Mouse (Mus musculus): Measurements from ENCODE around the gene Oxsr1. TPM values are rescaled to one million over a fixed set of nuclear protein-coding genes. Genes with fewer than 3 reads are reported as not detected.
"Not testable (repeated sequence)": the region's sequence is repeated elsewhere in the genome, so short reads cannot be mapped to it uniquely, and the experiment has no call there.

Oxsr1 gene
- polyA plus RNA-seq, 1 experiment = 53.8 TPM

DNA sequence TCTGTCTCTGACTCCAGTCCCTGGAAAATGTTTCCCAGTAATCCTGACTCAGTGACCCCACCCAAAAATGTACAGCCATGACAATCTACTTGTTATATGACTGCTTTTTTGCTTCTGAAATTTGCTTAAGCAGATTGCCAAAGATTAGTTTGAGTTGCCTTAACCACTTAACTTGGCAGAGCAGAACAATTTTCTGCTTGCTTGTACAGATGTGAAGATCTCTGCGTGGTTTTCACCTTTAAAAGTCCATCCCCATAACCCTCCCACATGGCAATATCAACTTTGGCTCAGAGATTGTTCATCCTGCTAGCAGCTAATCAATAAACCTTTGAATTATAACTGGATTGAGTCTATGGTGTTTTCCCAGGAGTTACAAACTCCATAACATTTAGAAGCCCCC is 13.2 kb downstream of the Oxsr1 start:
- TF ChIP-seq CTCF (IDR thresholded peaks at IDR 0.05; ENCODE audit: borderline replicate concordance, extremely low read depth, insufficient read depth, insufficient read length) (no peak), POLR2A (IDR thresholded peaks at IDR 0.05; ENCODE audit: borderline replicate concordance, extremely low read depth, insufficient read depth, insufficient read length, poor library complexity, severe bottlenecking) (no peak)
- DNase-seq (ENCODE audit: low read depth) = no peak

DNA sequence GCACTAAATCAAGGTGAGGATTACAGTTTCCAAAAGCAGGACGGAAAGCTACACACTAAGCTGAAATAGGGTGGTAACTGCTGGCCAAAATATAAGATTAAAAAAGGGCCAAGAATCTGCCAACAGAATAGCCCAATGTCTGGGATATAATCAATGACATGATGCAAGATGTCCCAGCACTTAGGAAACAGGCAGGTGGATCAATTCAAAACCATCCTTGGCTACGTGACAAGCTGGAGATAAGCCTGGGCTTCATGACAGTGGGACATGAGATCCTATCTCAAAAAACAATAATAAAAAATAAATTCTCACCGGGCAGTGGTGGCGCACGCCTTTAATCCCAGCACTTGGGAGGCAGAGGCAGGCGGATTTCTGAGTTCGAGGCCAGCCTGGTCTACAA is 16.4 kb downstream of the Oxsr1 start:
- DNase-seq (ENCODE audit: low read depth) = no peak
- no peak for TF ChIP-seq POLR2A (IDR thresholded peaks at IDR 0.05; ENCODE audit: borderline replicate concordance, extremely low read depth, insufficient read depth, insufficient read length, poor library complexity, severe bottlenecking)
- TF ChIP-seq CTCF (IDR thresholded peaks at IDR 0.05; ENCODE audit: borderline replicate concordance, extremely low read depth, insufficient read depth, insufficient read length) = no peak

DNA sequence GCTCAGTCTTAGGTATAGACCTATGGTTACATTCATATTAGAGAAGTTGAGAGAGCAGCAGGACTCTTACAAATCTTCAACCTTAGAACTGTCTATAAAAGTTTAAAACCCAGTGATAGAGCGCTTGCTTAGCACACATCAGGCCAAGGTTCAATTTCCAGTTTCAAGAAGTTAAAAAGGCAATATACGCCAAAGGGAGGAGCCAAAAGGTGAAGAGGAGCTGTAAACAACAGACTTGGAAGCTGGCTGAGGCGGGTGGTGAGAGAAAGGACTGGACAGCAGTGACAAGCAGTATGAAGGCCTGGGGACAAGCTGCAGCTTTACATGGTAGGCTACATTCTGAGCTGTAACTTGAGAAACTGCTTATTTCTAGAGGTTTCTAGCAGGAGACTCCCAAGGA is 23.7 kb downstream of the Oxsr1 start:
- TF ChIP-seq POLR2A (IDR thresholded peaks at IDR 0.05; ENCODE audit: borderline replicate concordance, extremely low read depth, insufficient read depth, insufficient read length, poor library complexity, severe bottlenecking) = no peak
- no peak for TF ChIP-seq CTCF (IDR thresholded peaks at IDR 0.05; ENCODE audit: borderline replicate concordance, extremely low read depth, insufficient read depth, insufficient read length)
- no peak for DNase-seq (ENCODE audit: low read depth)

DNA sequence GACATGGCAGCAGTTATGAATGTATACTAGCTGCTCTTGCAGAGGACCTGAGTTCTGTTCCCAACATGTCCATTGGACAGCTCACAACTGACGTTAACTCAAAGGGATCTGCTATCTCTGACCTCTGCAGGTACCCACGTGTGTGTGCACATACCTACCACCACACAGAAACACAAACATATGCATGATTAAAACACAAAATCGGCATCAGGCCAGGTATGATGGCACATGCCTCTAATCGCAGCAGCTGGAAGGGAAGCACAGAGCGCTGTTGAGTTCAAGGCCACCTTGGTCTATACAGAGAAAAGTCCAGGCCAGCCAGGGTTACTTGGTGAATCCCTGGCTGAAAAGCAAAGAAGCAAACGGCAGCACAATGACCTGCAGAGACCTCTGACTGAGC is 24.5 kb downstream of the Oxsr1 start:
- no peak for TF ChIP-seq POLR2A (IDR thresholded peaks at IDR 0.05; ENCODE audit: borderline replicate concordance, extremely low read depth, insufficient read depth, insufficient read length, poor library complexity, severe bottlenecking)
- no peak for TF ChIP-seq CTCF (IDR thresholded peaks at IDR 0.05; ENCODE audit: borderline replicate concordance, extremely low read depth, insufficient read depth, insufficient read length)
- no peak for DNase-seq (ENCODE audit: low read depth)

DNA sequence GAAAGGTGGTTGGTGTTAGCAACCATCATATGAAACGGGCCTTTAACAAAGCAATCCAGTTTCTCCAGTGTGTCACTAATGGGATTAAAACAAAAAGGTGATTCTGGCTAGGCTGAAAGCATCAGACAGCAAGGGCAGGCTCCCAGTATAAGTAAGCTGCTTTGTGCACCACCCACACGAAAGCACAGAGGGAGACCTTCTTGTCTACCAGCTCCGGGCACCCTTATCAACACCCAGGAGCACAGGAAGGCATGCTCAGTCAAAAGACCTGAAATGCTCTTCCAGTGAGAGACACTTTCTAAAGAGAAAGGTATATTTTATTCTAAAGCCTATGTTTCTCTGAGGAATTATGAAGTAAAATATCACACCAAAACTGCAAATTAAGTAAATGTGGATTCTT is 31.4 kb downstream of the Oxsr1 start:
- TF ChIP-seq POLR2A (IDR thresholded peaks at IDR 0.05; ENCODE audit: borderline replicate concordance, extremely low read depth, insufficient read depth, insufficient read length, poor library complexity, severe bottlenecking) (no peak), CTCF (IDR thresholded peaks at IDR 0.05; ENCODE audit: borderline replicate concordance, extremely low read depth, insufficient read depth, insufficient read length) (no peak)
- DNase-seq (ENCODE audit: low read depth) = no peak

DNA sequence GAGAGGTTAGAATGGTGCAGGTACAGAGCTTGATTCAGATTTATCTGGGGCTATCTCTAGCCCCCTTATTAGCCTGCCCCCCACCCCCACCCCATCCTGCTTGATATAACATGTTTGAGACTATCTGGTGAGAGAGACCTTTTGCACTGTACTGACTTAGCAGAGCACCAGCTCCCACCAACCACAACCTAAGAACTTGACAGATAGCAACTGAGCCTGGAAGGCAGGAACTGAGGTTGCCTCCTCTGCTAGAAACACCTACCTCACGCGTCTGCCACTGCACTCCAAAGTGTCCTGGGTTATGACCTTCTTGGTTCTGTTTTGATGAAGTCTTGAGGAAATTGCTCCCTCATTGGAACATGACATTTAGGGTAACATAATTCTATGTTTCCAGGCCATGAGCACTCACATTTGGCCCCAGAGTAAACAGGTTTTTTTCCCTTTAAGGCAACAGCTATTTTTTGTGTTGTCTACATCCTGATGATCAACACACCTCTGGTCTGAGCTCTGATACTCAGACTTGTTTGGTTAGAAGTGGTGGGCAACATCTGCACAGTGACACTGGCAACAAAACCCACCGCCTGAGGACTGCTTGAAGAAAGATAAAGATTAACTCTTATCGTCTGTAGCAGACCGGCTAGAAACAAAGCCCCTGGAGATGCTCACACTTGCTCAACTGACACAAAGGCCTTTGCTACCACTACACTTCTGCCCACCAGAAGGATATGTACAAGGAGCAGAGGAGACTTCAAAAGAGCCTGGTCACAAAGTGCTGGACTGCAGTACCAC is 41.1 kb downstream of the Oxsr1 start:
- TF ChIP-seq CTCF (IDR thresholded peaks at IDR 0.05; ENCODE audit: borderline replicate concordance, extremely low read depth, insufficient read depth, insufficient read length) = no peak
- TF ChIP-seq POLR2A (IDR thresholded peaks at IDR 0.05; ENCODE audit: borderline replicate concordance, extremely low read depth, insufficient read depth, insufficient read length, poor library complexity, severe bottlenecking) = no peak
- no peak for DNase-seq (ENCODE audit: low read depth)

DNA sequence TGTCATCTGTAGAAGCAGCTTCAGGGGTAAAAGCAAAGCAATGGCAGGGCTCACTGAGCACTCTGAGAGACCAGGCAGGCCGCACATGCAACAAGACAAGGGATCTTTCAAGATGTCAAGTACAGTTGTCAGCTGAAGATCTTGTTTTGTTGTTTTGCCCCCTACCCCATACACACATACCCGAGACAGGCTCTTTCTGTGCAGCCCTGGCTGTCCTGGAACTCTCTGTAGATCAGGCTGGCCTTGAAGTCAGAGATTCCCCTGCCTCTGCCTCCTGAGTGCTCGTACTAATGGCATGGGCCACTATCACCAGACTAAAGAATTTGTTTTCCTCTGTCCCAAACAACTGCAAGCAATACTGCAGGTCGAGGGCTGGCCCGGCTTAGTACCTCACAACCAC is 44.2 kb downstream of the Oxsr1 start:
- no peak for DNase-seq (ENCODE audit: low read depth)
- TF ChIP-seq CTCF (IDR thresholded peaks at IDR 0.05; ENCODE audit: borderline replicate concordance, extremely low read depth, insufficient read depth, insufficient read length) (no peak), POLR2A (IDR thresholded peaks at IDR 0.05; ENCODE audit: borderline replicate concordance, extremely low read depth, insufficient read depth, insufficient read length, poor library complexity, severe bottlenecking) (no peak)

DNA sequence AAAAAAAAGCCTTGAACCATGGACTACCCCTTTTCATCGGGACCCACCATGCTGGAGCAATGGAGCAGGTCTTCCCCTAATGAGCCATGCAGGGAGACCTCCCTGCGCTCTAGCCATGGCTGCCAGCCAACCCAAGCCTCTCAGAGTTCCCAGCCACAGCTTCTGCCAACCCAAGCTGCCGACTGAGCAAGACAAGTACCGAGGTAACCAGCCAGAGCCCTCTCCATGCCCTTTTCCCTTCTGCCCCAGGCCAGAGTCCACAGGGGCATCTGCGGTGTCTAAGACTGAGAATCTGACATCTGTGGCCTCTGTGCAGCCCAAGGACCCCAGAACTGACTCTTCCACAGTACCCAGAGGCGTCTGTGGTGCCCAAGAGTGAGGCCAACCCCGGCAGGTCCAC is 45.9 kb downstream of the Oxsr1 start:
- DNase-seq (ENCODE audit: low read depth) = peak; percentile 76
- TF ChIP-seq CTCF (IDR thresholded peaks at IDR 0.05; ENCODE audit: borderline replicate concordance, extremely low read depth, insufficient read depth, insufficient read length) = no peak
- no peak for TF ChIP-seq POLR2A (IDR thresholded peaks at IDR 0.05; ENCODE audit: borderline replicate concordance, extremely low read depth, insufficient read depth, insufficient read length, poor library complexity, severe bottlenecking)

DNA sequence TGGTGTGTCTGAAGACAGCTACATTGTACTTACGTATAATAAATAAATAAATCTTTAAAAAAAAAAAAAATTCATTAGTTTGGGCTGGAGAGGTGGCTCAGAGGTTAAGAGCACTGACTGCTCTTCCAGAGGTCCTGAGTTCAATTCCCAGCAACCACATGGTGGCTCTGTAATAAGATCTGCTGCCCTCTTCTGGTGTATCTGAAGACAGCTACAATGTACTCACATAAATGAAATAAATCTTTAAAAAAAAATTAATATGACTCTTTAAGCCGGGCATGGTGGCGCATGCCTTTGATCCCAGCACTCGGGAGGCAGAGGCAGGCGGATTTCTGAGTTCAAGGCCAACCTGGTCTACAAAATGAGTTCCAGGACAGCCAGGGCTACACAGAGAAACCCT is 47.4 kb downstream of the Oxsr1 start:
- DNase-seq (ENCODE audit: low read depth) = not testable (repeated sequence)

DNA sequence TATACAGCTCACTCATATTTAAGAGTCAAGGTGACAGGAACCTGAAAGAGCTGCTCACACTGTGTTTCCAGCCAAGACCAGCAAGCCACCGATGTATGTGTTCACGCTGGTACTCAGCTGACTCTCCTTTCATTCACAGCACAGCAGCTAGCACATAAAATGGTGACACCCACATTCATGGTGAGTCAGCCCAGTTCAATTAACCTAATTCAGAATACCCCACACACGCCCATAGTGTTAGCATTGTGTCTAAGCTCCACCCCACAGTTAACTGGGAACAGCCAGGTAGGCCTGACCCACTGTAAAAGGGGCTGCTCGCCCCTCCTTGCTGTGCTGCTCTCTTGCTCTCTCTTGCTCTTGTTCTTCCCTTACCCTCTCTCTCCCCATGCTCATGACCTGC is 50.7 kb downstream of the Oxsr1 start:
- no peak for DNase-seq (ENCODE audit: low read depth)
- TF ChIP-seq CTCF (IDR thresholded peaks at IDR 0.05; ENCODE audit: borderline replicate concordance, extremely low read depth, insufficient read depth, insufficient read length) (no peak), POLR2A (IDR thresholded peaks at IDR 0.05; ENCODE audit: borderline replicate concordance, extremely low read depth, insufficient read depth, insufficient read length, poor library complexity, severe bottlenecking) (no peak)

DNA sequence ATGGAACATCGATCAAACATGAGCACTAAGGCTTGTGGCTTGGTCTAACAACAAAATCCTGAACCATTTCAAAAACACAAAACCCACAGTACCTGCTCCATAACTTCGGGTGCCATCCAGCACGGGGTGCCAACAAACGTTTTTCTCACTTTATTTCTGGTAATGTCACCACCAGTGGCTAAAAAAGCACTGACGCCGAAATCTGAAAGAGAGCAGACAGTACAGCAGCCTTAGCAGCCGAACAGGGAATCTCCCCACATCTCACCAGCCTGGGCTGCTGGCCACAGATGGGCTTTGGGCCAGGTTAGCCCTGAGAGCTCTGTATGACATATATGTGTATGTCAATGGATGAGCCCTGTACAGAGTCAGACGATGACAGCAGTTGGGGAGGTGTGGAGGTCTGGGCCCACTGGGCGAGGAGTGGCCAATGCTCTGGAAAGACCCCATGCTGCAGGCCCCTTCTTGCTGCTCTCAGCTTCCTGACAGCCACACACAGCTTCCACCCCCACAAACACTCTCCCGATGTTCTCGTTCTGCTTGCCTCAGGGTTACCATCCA is 53.6 kb downstream of the Oxsr1 start:
- no peak for TF ChIP-seq CTCF (IDR thresholded peaks at IDR 0.05; ENCODE audit: borderline replicate concordance, extremely low read depth, insufficient read depth, insufficient read length)
- no peak for TF ChIP-seq POLR2A (IDR thresholded peaks at IDR 0.05; ENCODE audit: borderline replicate concordance, extremely low read depth, insufficient read depth, insufficient read length, poor library complexity, severe bottlenecking)
- DNase-seq (ENCODE audit: low read depth) = no peak

DNA sequence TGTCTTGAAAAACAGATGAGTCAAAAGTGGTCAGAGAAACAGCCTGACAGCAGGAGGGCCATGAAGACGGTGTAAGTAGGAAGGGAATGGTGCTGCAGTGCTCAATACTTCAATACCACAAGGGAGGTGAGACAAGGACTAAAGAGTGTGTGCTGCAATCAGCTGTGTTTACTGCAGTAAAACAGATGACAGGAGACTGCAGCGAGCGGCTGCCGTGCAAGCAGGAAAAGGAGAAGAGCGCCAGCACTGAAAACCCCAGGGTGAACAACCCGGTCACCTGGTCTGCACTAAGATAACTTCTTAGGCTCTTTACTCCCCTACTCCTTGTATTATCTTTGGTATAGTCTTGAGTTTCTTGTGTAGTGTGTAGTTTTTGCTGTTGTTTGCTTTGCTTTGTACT is 54.1 kb downstream of the Oxsr1 start:
- no peak for DNase-seq (ENCODE audit: low read depth)
- TF ChIP-seq POLR2A (IDR thresholded peaks at IDR 0.05; ENCODE audit: borderline replicate concordance, extremely low read depth, insufficient read depth, insufficient read length, poor library complexity, severe bottlenecking) (no peak), CTCF (IDR thresholded peaks at IDR 0.05; ENCODE audit: borderline replicate concordance, extremely low read depth, insufficient read depth, insufficient read length) (no peak)

DNA sequence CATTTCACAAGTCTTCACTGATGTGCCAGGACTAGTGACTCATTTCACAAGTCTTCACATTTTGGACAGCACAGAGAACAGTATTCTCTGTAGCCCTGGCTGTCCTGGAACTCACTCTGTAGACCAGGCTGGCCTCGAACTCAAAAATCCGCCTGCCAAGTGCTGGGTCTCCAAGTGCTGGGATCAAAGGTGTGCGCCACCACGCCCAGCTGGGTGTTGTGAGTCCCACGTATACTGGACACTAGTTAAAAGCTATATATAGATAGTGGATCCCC is 56.2 kb downstream of the Oxsr1 start:
- not testable (repeated sequence) for DNase-seq (ENCODE audit: low read depth)

DNA sequence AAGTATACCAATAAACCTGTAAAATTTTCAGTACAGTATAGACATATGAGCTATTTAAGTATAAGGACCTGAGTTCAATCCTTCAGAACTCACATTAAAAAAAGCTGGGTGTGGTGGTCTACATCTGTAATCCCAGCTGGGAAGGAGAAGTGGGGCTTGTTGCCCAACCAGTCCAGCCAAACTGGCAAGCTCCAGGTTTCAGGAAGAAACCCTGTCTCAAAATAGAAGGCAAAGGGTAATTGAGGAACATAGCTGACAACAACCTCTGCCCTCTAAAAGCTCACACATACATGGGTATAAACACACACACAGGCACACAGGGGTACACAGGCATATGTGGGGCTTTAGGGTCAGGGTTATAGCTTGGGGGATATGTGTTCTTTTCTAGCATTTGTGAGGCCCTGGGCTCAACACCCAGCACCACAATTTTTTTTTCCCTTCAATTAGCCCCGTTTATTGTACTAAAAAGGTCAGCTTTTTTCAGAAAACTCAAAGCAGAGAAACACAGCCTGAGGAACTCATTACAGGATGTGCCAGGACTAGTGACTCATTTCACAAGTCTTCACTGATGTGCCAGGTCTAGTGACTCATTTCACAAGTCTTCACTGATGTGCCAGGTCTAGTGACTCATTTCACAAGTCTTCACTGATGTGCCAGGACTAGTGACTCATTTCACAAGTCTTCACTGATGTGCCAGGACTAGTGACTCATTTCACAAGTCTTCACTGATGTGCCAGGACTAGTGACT is 56.7 kb downstream of the Oxsr1 start:
- not testable (repeated sequence) for DNase-seq (ENCODE audit: low read depth)

Data from brain, embryonic 14.5 days (tissue).